Mouse (Mus musculus): ENCODE measurements at regions not wholly inside any gene's neighbourhood (a gene's known extent, or its start where the extent isn't known, plus 50 kb on each side); places are given as distances from the start of the nearest gene placed in this dataset.

DNA sequence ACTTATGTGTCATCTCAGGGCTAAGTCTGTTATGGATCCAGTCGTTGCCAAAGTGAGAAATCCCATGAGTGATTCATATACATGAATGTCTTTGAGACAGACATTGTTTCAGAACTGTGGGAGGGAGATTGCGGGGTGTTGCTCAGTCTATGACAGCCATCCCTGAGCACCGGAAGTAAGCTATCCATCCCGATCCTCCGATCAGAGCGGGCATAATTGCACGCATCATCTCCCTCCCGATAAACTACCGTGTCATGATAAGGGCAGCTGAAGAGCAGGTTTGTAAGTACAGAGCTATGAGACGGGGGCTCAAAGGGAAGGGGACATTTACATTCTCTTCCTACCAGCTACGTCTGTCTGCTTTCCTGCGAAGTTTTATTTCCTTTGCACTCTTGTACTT lies 715.0 kb upstream of the Adgrl2 start:
- Histone ChIP-seq H3K27ac (no peak overlapping the region), H3K9ac (no peak overlapping the region), H3K36me3 (no peaks in the 10 kb centered on the region), H3K9me3 (replicated peaks) (no peaks in the 10 kb centered on the region), H3K4me1 (no peaks in the 10 kb centered on the region), H3K4me3 (no peak overlapping the region), H3K4me2 (replicated peaks) (no peak overlapping the region), H3K27me3 (no peaks in the 10 kb centered on the region)
- WGBS, result 85% methylated on average over 12 of the region's 12 CpGs
- ATAC-seq (ENCODE audit: low FRiP score), result no peak

DNA sequence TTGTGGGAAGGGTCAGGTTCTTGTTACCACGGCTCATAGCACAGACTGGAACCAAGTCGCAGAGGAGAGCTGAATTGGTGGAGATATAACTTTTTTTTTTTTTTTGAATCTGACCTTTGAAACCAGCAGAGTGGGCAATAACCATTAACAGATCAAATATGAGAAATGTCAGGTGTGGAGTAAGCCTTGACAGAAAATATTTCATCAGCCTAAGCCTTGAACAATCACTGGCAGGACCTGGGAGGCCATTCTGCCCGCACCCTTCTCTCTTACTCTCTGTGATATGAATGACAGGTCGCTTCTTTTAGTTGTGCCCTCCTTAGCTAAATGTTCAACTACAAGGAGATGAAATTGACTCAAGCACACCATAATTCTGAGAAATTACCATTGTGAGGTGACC lies 714.1 kb upstream of the Adgrl2 start:
- no peak for ATAC-seq (ENCODE audit: low FRiP score)
- Histone ChIP-seq H3K36me3 (no peaks in the 10 kb centered on the region), H3K9me3 (replicated peaks) (no peaks in the 10 kb centered on the region), H3K9ac (no peak overlapping the region), H3K4me1 (no peaks in the 10 kb centered on the region), H3K4me2 (replicated peaks) (no peak overlapping the region), H3K27ac (no peak overlapping the region), H3K27me3 (no peaks in the 10 kb centered on the region), H3K4me3 (no peak overlapping the region)
- 93% methylated on average over 4 of the region's 4 CpGs for WGBS

GRCm38 (mm10) chr3:149683561-149683960 lies 693.2 kb upstream of the Adgrl2 start:
- Histone ChIP-seq H3K4me1 (no peaks in the 10 kb centered on the region), H3K9ac (no peak overlapping the region), H3K9me3 (replicated peaks) (no peaks in the 10 kb centered on the region), H3K4me2 (replicated peaks) (no peak overlapping the region), H3K27ac (no peak overlapping the region), H3K36me3 (no peaks in the 10 kb centered on the region), H3K4me3 (no peak overlapping the region), H3K27me3 (no peaks in the 10 kb centered on the region)
- 90% methylated on average over 4 of the region's 4 CpGs for WGBS
- no peak for ATAC-seq (ENCODE audit: low FRiP score)

DNA sequence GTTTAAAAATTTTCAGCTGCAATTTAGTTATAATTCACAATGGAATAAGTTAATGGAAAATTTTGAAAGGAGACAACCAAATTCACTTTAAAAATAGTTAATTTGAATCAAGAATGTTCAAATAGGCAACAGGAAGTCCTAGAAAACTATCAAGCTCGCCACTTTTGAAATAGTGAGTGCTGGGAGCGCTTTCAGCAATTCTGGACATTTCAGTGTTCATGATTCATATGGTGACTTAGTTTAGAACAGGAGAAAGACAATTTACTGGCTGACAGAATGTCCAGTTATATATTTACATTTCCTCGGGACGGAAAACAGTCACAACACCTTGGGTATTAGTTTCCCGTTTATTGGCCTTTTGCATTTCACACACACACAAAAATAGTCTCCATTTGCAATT lies 691.9 kb upstream of the Adgrl2 start:
- H3K27me3 ChIP-seq, result no peaks in the 10 kb centered on the region
- no peak overlapping the region for H3K9ac ChIP-seq
- no peak overlapping the region for H3K4me2 ChIP-seq (replicated peaks)
- H3K27ac ChIP-seq, result no peak overlapping the region
- no peaks in the 10 kb centered on the region for H3K36me3 ChIP-seq
- H3K4me1 ChIP-seq, result no peaks in the 10 kb centered on the region
- ATAC-seq (ENCODE audit: low FRiP score), result no peak
- H3K4me3 ChIP-seq, result no peak overlapping the region
- 88% methylated on average over 5 of the region's 5 CpGs for WGBS
- H3K9me3 ChIP-seq (replicated peaks), result no peaks in the 10 kb centered on the region

GRCm38 (mm10) chr3:149673926-149674325 lies 683.6 kb upstream of the Adgrl2 start:
- H3K36me3 ChIP-seq, result no peaks in the 10 kb centered on the region
- H3K27ac ChIP-seq, result no peak overlapping the region
- no peaks in the 10 kb centered on the region for H3K27me3 ChIP-seq
- no peaks in the 10 kb centered on the region for H3K4me1 ChIP-seq
- H3K9ac ChIP-seq, result no peak overlapping the region
- H3K4me2 ChIP-seq (replicated peaks), result no peak overlapping the region
- no peaks in the 10 kb centered on the region for H3K9me3 ChIP-seq (replicated peaks)
- H3K4me3 ChIP-seq, result no peak overlapping the region
- no peak for ATAC-seq (ENCODE audit: low FRiP score)

DNA sequence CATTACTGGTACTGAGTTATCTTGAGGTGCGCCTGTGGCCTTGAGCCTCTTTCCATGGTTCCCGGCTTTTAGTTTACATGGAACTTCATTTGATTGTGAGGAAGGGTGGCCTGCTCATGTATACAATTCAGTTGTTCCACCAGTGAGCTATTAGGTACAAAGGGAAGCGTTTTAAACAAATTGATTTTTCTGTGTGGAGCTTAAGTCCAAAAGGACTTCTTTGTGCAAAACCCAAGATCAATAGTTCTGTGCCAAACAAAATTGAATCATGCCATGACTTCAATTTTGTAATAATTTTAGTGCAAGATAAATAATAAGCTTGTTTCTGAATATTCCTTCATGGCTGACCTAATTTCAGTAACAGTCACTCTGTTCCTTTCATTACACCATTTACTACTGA lies 674.3 kb upstream of the Adgrl2 start:
- Histone ChIP-seq H3K4me1 (no peaks in the 10 kb centered on the region), H3K9me3 (replicated peaks) (no peaks in the 10 kb centered on the region), H3K27ac (no peak overlapping the region), H3K27me3 (no peaks in the 10 kb centered on the region), H3K4me3 (no peak overlapping the region), H3K9ac (no peak overlapping the region), H3K4me2 (replicated peaks) (no peak overlapping the region), H3K36me3 (no peaks in the 10 kb centered on the region)
- ATAC-seq (ENCODE audit: low FRiP score), result no peak
- WGBS, result 90% methylated on average over 3 of the region's 3 CpGs

- Histone ChIP-seq H3K4me1 (no peaks in the 10 kb centered on the region), H3K27me3 (no peaks in the 10 kb centered on the region), H3K9me3 (replicated peaks) (no peaks in the 10 kb centered on the region), H3K27ac (no peak overlapping the region), H3K36me3 (no peaks in the 10 kb centered on the region), H3K4me3 (no peak overlapping the region), H3K9ac (no peak overlapping the region), H3K4me2 (replicated peaks) (no peak overlapping the region)
- no peak for ATAC-seq (ENCODE audit: low FRiP score)
- 82% methylated on average over 2 of the region's 2 CpGs for WGBS
These were observed 648.0 kb upstream of the Adgrl2 start for GRCm38 (mm10) chr3:149638324-149638723.

- H3K36me3 ChIP-seq, result no peaks in the 10 kb centered on the region
- no peaks in the 10 kb centered on the region for H3K4me1 ChIP-seq
- no peak overlapping the region for H3K4me2 ChIP-seq (replicated peaks)
- no peaks in the 10 kb centered on the region for H3K27me3 ChIP-seq
- H3K9ac ChIP-seq, result no peak overlapping the region
- no peak overlapping the region for H3K4me3 ChIP-seq
- no peak overlapping the region for H3K27ac ChIP-seq
- no peaks in the 10 kb centered on the region for H3K9me3 ChIP-seq (replicated peaks)
- ATAC-seq (ENCODE audit: low FRiP score), result no peak
These were observed 635.8 kb upstream of the Adgrl2 start for GRCm38 (mm10) chr3:149626186-149626585.

GRCm38 (mm10) chr3:149625497-149625896 lies 635.1 kb upstream of the Adgrl2 start:
- H3K27ac ChIP-seq, result no peak overlapping the region
- no peaks in the 10 kb centered on the region for H3K36me3 ChIP-seq
- no peak overlapping the region for H3K4me2 ChIP-seq (replicated peaks)
- no peak overlapping the region for H3K4me3 ChIP-seq
- ATAC-seq (ENCODE audit: low FRiP score), result no peak
- 90% methylated on average over 1 of the region's 1 CpGs for WGBS
- no peaks in the 10 kb centered on the region for H3K27me3 ChIP-seq
- no peak overlapping the region for H3K9ac ChIP-seq
- no peaks in the 10 kb centered on the region for H3K4me1 ChIP-seq
- H3K9me3 ChIP-seq (replicated peaks), result no peaks in the 10 kb centered on the region

DNA sequence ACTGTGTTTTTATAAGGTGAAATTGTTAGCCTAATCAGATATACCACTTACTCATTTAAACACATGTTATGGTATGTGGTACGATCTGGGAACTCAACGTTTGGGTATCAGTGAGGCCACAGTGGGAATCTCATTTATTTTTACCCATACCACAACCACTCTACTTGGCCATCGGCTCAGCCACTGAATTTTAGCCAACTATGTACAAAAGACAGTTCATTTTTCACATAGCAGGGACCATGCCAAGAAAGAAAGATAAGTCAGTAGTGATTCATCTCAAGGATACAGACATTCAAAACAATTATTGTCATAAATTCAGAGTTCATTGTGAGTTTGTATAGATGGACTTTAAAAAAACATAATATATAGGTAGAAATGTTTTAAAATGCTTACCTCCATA lies 634.7 kb upstream of the Adgrl2 start:
- 77% methylated on average over 3 of the region's 3 CpGs for WGBS
- Histone ChIP-seq H3K4me2 (replicated peaks) (no peak overlapping the region), H3K9me3 (replicated peaks) (no peaks in the 10 kb centered on the region), H3K4me1 (no peaks in the 10 kb centered on the region), H3K36me3 (no peaks in the 10 kb centered on the region), H3K27ac (no peak overlapping the region), H3K9ac (no peak overlapping the region), H3K27me3 (no peaks in the 10 kb centered on the region), H3K4me3 (no peak overlapping the region)
- no peak for ATAC-seq (ENCODE audit: low FRiP score)

GRCm38 (mm10) chr3:149623851-149624532 lies 633.6 kb upstream of the Adgrl2 start:
- Histone ChIP-seq H3K9me3 (replicated peaks) (no peaks in the 10 kb centered on the region), H3K4me3 (no peak overlapping the region), H3K27me3 (no peaks in the 10 kb centered on the region), H3K27ac (no peak overlapping the region), H3K36me3 (no peaks in the 10 kb centered on the region), H3K4me2 (replicated peaks) (no peak overlapping the region), H3K9ac (no peak overlapping the region), H3K4me1 (no peaks in the 10 kb centered on the region)
- ATAC-seq (ENCODE audit: low FRiP score), result no peak
- 84% methylated on average over 4 of the region's 4 CpGs for WGBS

DNA sequence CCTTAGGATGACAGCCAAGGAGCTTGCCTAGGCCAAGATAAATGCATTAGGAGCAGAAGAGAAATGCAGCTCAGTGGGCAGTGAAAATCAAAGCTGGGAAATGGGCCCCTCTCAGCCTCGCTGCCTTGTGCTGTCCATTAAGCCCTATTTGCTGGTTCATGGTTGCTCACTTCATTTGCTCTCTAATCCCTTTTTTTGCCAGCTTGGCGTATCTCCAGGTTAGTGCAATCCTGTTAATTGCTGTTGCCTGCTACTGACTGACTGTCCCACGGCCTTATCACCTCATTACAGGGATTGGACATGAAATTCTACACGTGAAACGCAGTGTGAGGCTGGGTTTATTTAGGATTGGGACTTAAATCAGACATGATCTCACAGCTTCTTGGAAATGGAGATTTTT lies 613.5 kb upstream of the Adgrl2 start:
- H3K36me3 ChIP-seq, result no peaks in the 10 kb centered on the region
- no peak overlapping the region for H3K4me3 ChIP-seq
- ATAC-seq (ENCODE audit: low FRiP score), result no peak
- H3K27ac ChIP-seq, result no peak overlapping the region
- no peaks in the 10 kb centered on the region for H3K9me3 ChIP-seq (replicated peaks)
- no peak overlapping the region for H3K4me2 ChIP-seq (replicated peaks)
- H3K27me3 ChIP-seq, result no peaks in the 10 kb centered on the region
- no peak overlapping the region for H3K9ac ChIP-seq
- 79% methylated on average over 5 of the region's 5 CpGs for WGBS
- no peaks in the 10 kb centered on the region for H3K4me1 ChIP-seq

GRCm38 (mm10) chr3:149601276-149601675 lies 610.9 kb upstream of the Adgrl2 start:
- no peak overlapping the region for H3K4me3 ChIP-seq
- H3K27ac ChIP-seq, result no peak overlapping the region
- no peak for ATAC-seq (ENCODE audit: low FRiP score)
- no peak overlapping the region for H3K9ac ChIP-seq
- no peaks in the 10 kb centered on the region for H3K27me3 ChIP-seq
- WGBS, result 79% methylated on average over 5 of the region's 5 CpGs
- H3K4me1 ChIP-seq, result no peaks in the 10 kb centered on the region
- H3K4me2 ChIP-seq (replicated peaks), result no peak overlapping the region
- no peaks in the 10 kb centered on the region for H3K9me3 ChIP-seq (replicated peaks)
- no peaks in the 10 kb centered on the region for H3K36me3 ChIP-seq
